Mouse (Mus musculus): ENCODE measurements around the gene Thap12. TPM values are rescaled to one million over a fixed set of nuclear protein-coding genes. Genes with fewer than 3 reads are reported as not detected.

Thap12 gene
- total and polyA plus RNA-seq, 3 experiments: 29.6 to 92.9 (median 70.1) TPM

- Histone ChIP-seq H3K9me3 (replicated peaks; ENCODE audit: low read length) (no peaks in the 10 kb centered on the region), H3K36me3 (replicated peaks in 1 of 2; ENCODE audit: control insufficient read depth in 1 of 2, insufficient read depth in 1 of 2, low read length in 1 of 2) (no peaks in the 10 kb centered on the region), H3K27me3 (replicated peaks) (peaks cover 80% of the 10 kb centered on the region), H3K4me2 (ENCODE audit: insufficient read depth, low read depth, poor library complexity, severe bottlenecking) (no peak overlapping the region), H3K9ac (ENCODE audit: insufficient read depth, low read depth) (no peak overlapping the region), H3K79me2 (replicated peaks; ENCODE audit: control insufficient read depth, extremely low read depth, insufficient read depth, poor library complexity, severe bottlenecking) (no peaks in the 10 kb centered on the region), H3K27ac (ENCODE audit: insufficient read depth, low read depth) (no peak overlapping the region), H3K4me3 (replicated peaks in 1 of 3; ENCODE audit: low read depth in 2 of 3, low read length in 2 of 3, poor library complexity in 1 of 3) (no peak overlapping the region), H3K4me1 (ENCODE audit: control insufficient read depth in 1 of 2, insufficient read depth in 2 of 2) (0 out of 4 replicates have a peak, but pooled peaks cover 0 to 5% of the 10 kb centered on the region in 2 experiments)
- no peak for DNase-seq (ENCODE audit: extremely low read depth)
- in situ Hi-C loops (cut with MboI; ENCODE audit: low pct_ligation_motif_present, low pct_unique_long_range_greater_than_20kb, low sequenced_read_pairs): no loop called here
- dilution Hi-C loops (cut with MboI; ENCODE audit: extremely low pct_ligation_motif_present, extremely low pct_unique_long_range_greater_than_20kb, low sequenced_read_pairs): no loop called here
- TF ChIP-seq USF1 (IDR thresholded peaks at IDR 0.05; ENCODE audit: low read depth, low read length): no peak
- TF ChIP-seq MYC (IDR thresholded peaks at IDR 0.05; ENCODE audit: low read depth, low read length): no peak
- no peak for TF ChIP-seq ZC3H11A (IDR thresholded peaks at IDR 0.05; ENCODE audit: low read depth, low read length)
- TF ChIP-seq RCOR1 (conservative IDR thresholded peaks at IDR 0.05; ENCODE audit: low read depth, low read length): no peak
- no peak for TF ChIP-seq CHD2 (IDR thresholded peaks at IDR 0.05; ENCODE audit: low read length)
- no peak for TF ChIP-seq BHLHE40 (IDR thresholded peaks at IDR 0.05; ENCODE audit: low read depth, low read length)
- no peak for TF ChIP-seq ELF1 (IDR thresholded peaks at IDR 0.05; ENCODE audit: low read depth, low read length)
- TF ChIP-seq CTCF (conservative IDR thresholded peaks at IDR 0.05 in 1 of 2, IDR thresholded peaks at IDR 0.05 in 1 of 2; ENCODE audit: low read depth in 2 of 2, low read length in 2 of 2): no peak
- TF ChIP-seq NRF1 (IDR thresholded peaks at IDR 0.05; ENCODE audit: low read depth, low read length): no peak
- TF ChIP-seq POLR2A (IDR thresholded peaks at IDR 0.05; ENCODE audit: low read depth, low read length): no peak
- no peak for TF ChIP-seq ZMIZ1 (IDR thresholded peaks at IDR 0.05; ENCODE audit: low read depth, low read length)
- TF ChIP-seq PAX5 (IDR thresholded peaks at IDR 0.05; ENCODE audit: low read length): no peak
Observed at GRCm38 (mm10) chr7:98760126-98760525, 57.2 kb downstream of the Thap12 start.

GRCm38 (mm10) chr7:98763911-98764310, 61.0 kb downstream of the Thap12 start:
- DNase-seq (ENCODE audit: extremely low read depth): no peak
- TF ChIP-seq GABPA (IDR thresholded peaks at IDR 0.05; ENCODE audit: insufficient replicate concordance, low read depth, low read length) (no peak), ZKSCAN1 (IDR thresholded peaks at IDR 0.05; ENCODE audit: borderline replicate concordance, low read depth, low read length) (no peak), E2F4 (IDR thresholded peaks at IDR 0.05; ENCODE audit: insufficient replicate concordance, low read depth, low read length) (no peak)
- H3K4me3 ChIP-seq (replicated peaks in 1 of 3; ENCODE audit: low read depth in 2 of 3, low read length in 2 of 3, poor library complexity in 1 of 3): no peak overlapping the region
- in situ Hi-C loops (cut with MboI; ENCODE audit: low pct_ligation_motif_present, low pct_unique_long_range_greater_than_20kb, low sequenced_read_pairs) (no loop called here), dilution Hi-C loops (cut with MboI; ENCODE audit: extremely low pct_ligation_motif_present, extremely low pct_unique_long_range_greater_than_20kb, low sequenced_read_pairs) (no loop called here)
- H3K9ac ChIP-seq (ENCODE audit: insufficient read depth, low read depth): no peak overlapping the region
- peaks cover 2 to 8% of the 10 kb centered on the region in 2 experiments; a peak in 3 of 4 replicates for H3K4me1 ChIP-seq (ENCODE audit: control insufficient read depth in 1 of 2, insufficient read depth in 2 of 2)
- H3K79me2 ChIP-seq (replicated peaks; ENCODE audit: control insufficient read depth, extremely low read depth, insufficient read depth, poor library complexity, severe bottlenecking): no peaks in the 10 kb centered on the region
- no peaks in the 10 kb centered on the region for H3K36me3 ChIP-seq (replicated peaks in 1 of 2; ENCODE audit: control insufficient read depth in 1 of 2, insufficient read depth in 1 of 2, low read length in 1 of 2)
- H3K9me3 ChIP-seq (replicated peaks; ENCODE audit: low read length): peaks cover 3% of the 10 kb centered on the region
- H3K4me2 ChIP-seq (ENCODE audit: insufficient read depth, low read depth, poor library complexity, severe bottlenecking): no peak overlapping the region
- H3K27me3 ChIP-seq (replicated peaks): peaks cover 54% of the 10 kb centered on the region
- no peak overlapping the region for H3K27ac ChIP-seq (ENCODE audit: insufficient read depth, low read depth)

GRCm38 (mm10) chr7:98767261-98767660, 64.4 kb downstream of the Thap12 start:
- no peak for DNase-seq (ENCODE audit: extremely low read depth)
- Histone ChIP-seq H3K79me2 (replicated peaks; ENCODE audit: control insufficient read depth, extremely low read depth, insufficient read depth, poor library complexity, severe bottlenecking) (no peaks in the 10 kb centered on the region), H3K36me3 (replicated peaks in 1 of 2; ENCODE audit: control insufficient read depth in 1 of 2, insufficient read depth in 1 of 2, low read length in 1 of 2) (no peaks in the 10 kb centered on the region), H3K9me3 (replicated peaks; ENCODE audit: low read length) (peaks cover 3% of the 10 kb centered on the region), H3K9ac (ENCODE audit: insufficient read depth, low read depth) (no peak overlapping the region), H3K4me1 (ENCODE audit: control insufficient read depth in 1 of 2, insufficient read depth in 2 of 2) (peaks cover 8 to 34% of the 10 kb centered on the region in 2 experiments), H3K27me3 (replicated peaks) (peaks cover 33% of the 10 kb centered on the region), H3K4me2 (ENCODE audit: insufficient read depth, low read depth, poor library complexity, severe bottlenecking) (no peak overlapping the region), H3K27ac (ENCODE audit: insufficient read depth, low read depth) (no peak overlapping the region), H3K4me3 (replicated peaks in 1 of 3; ENCODE audit: low read depth in 2 of 3, low read length in 2 of 3, poor library complexity in 1 of 3) (no peak overlapping the region)
- no peak for TF ChIP-seq JUND (conservative IDR thresholded peaks at IDR 0.05; ENCODE audit: low read depth, low read length)
- in situ Hi-C loops (cut with MboI; ENCODE audit: low pct_ligation_motif_present, low pct_unique_long_range_greater_than_20kb, low sequenced_read_pairs) (no loop called here), dilution Hi-C loops (cut with MboI; ENCODE audit: extremely low pct_ligation_motif_present, extremely low pct_unique_long_range_greater_than_20kb, low sequenced_read_pairs) (no loop called here)

Other genes with a start within 250 kb of the Thap12 start
- gene Lrrc32, start 213.8 kb upstream of the Thap12 start, total RNA-seq (2012; rRNA removed): 5.3 and 5.4 TPM in 2 replicates
- 1.6 and 2.3 TPM in 2 replicates for gene Lrrc32, start 213.8 kb upstream of the Thap12 start, total RNA-seq (2014; rRNA removed)
- gene Lrrc32, start 213.8 kb upstream of the Thap12 start, polyA plus RNA-seq (2012; ENCODE audit: insufficient read length, low read depth): 18.0 and 23.7 TPM in 2 replicates
- 14.6 and 15.0 TPM in 2 replicates for gene Emsy, start 46.3 kb upstream of the Thap12 start, total RNA-seq (2012; rRNA removed)
- 11.2 and 12.3 TPM in 2 replicates for gene Emsy, start 46.3 kb upstream of the Thap12 start, total RNA-seq (2014; rRNA removed)
- gene Emsy, start 46.3 kb upstream of the Thap12 start, polyA plus RNA-seq (2012; ENCODE audit: insufficient read length, low read depth): 19.8 and 25.2 TPM in 2 replicates
- gene Wnt11, start 132.0 kb downstream of the Thap12 start, total RNA-seq (2012; rRNA removed): 0.21 TPM in 1 of 2 replicates, not detected in the other
- gene Wnt11, start 132.0 kb downstream of the Thap12 start, total RNA-seq (2014; rRNA removed): not detected in 2 replicates
- gene Wnt11, start 132.0 kb downstream of the Thap12 start, polyA plus RNA-seq (2012; ENCODE audit: insufficient read length, low read depth): not detected in 2 replicates

Measured in CH12.LX (cell line).